Mouse (Mus musculus): ENCODE measurements at regions not wholly inside any gene's neighbourhood (a gene's known extent, or its start where the extent isn't known, plus 50 kb on each side); places are given as distances from the start of the nearest gene placed in this dataset.

GRCm38 (mm10) chr1:17838408-17839022 is 307.2 kb downstream of the Crisp4 start:
- DNase-seq (ENCODE audit: low spot score) (peak; percentile 84), ATAC-seq (ENCODE audit: low FRiP score) (peak; percentile 95)
- Histone ChIP-seq H3K27ac (ENCODE audit: low read depth, low read length) (0 out of 2 replicates have a peak overlapping the region, but pooled peaks have one; percentile 32), H3K4me3 (ENCODE audit: low read depth, low read length) (no peak overlapping the region), H3K4me1 (ENCODE audit: insufficient read depth, low read length) (no peaks in the 10 kb centered on the region), H3K9me3 (ENCODE audit: low read length) (no peaks in the 10 kb centered on the region), H3K36me3 (ENCODE audit: insufficient read depth, low read length) (no peaks in the 10 kb centered on the region), H3K27me3 (ENCODE audit: insufficient read depth, low read length) (no peaks in the 10 kb centered on the region), H3K9ac (replicated peaks; ENCODE audit: low read length, poor library complexity, severe bottlenecking) (no peak overlapping the region), H3K4me2 (ENCODE audit: low read depth, low read length, poor library complexity, severe bottlenecking) (0 out of 2 replicates have a peak overlapping the region, but pooled peaks have one; percentile 26)
- TF ChIP-seq CTCF (IDR thresholded peaks at IDR 0.05): no peak
- 15% methylated on average over 6 of the region's 6 CpGs for WGBS

- Histone ChIP-seq H3K9me3 (ENCODE audit: low read length) (no peaks in the 10 kb centered on the region), H3K27me3 (ENCODE audit: insufficient read depth, low read length) (no peaks in the 10 kb centered on the region), H3K27ac (ENCODE audit: low read depth, low read length) (no peak overlapping the region), H3K4me1 (ENCODE audit: insufficient read depth, low read length) (no peaks in the 10 kb centered on the region), H3K4me3 (ENCODE audit: low read depth, low read length) (no peak overlapping the region), H3K36me3 (ENCODE audit: insufficient read depth, low read length) (no peaks in the 10 kb centered on the region), H3K9ac (replicated peaks; ENCODE audit: low read length, poor library complexity, severe bottlenecking) (no peak overlapping the region), H3K4me2 (ENCODE audit: low read depth, low read length, poor library complexity, severe bottlenecking) (no peak overlapping the region)
- 88% methylated on average over 2 of the region's 2 CpGs for WGBS
- ATAC-seq (ENCODE audit: low FRiP score): no peak
- TF ChIP-seq CTCF (IDR thresholded peaks at IDR 0.05): no peak
- DNase-seq (ENCODE audit: low spot score): no peak
These were observed 319.8 kb downstream of the Crisp4 start for GRCm38 (mm10) chr1:17825860-17826259.
